Mouse (Mus musculus) stomach, embryonic 15.5 days (tissue): ENCODE measurements at regions not wholly inside any gene's neighbourhood (a gene's known extent, or its start where the extent isn't known, plus 50 kb on each side); places are given as distances from the start of the nearest gene placed in this dataset.
A peak's percentile ranks its signal among the peaks of the same experiment; 100 is the strongest.

Experiments used
- ATAC-seq: fragments of 200-750 bp; cut with Nextera tagmentation; 2 replicates; pipeline ENCODE4 v1.8.0; 2017; ENCODE audit warnings: low read depth, moderate number of reproducible peaks, moderate TSS enrichment; ENCODE audit not compliant: insufficient read depth, low FRiP score
- H3K27ac ChIP-seq: fragments of 300-500 bp; sonication (generic); 2 replicates; pipeline ENCODE4 v1.5.1; 2015; ENCODE audit warnings: mild to moderate bottlenecking, inconsistent platforms
- H3K27me3 ChIP-seq: fragments of 300-500 bp; sonication (generic); replicated peaks from 2 replicates; pipeline ENCODE4 v1.6.1; 2015; ENCODE audit warnings: inconsistent platforms
- H3K36me3 ChIP-seq: fragments of 300-500 bp; sonication (generic); 2 replicates; pipeline ENCODE4 v1.6.1; 2015; ENCODE audit warnings: inconsistent platforms
- H3K4me1 ChIP-seq: fragments of 300-500 bp; sonication (generic); 2 replicates; pipeline ENCODE4 v1.6.1; 2015; ENCODE audit warnings: inconsistent platforms
- H3K4me2 ChIP-seq: fragments of 300-500 bp; sonication (generic); 2 replicates; pipeline ENCODE4 v1.6.1; 2015; ENCODE audit warnings: mild to moderate bottlenecking, inconsistent platforms
- H3K4me3 ChIP-seq: fragments of 300-500 bp; sonication (generic); replicated peaks from 2 replicates; pipeline ENCODE4 v1.5.1; 2015; ENCODE audit warnings: inconsistent platforms
- H3K9ac ChIP-seq: fragments of 300-500 bp; sonication (generic); 2 replicates; pipeline ENCODE4 v1.6.1; 2015; ENCODE audit warnings: inconsistent platforms
- H3K9me3 ChIP-seq: fragments of 300-500 bp; sonication (generic); 2 replicates; pipeline ENCODE4 v1.6.1; 2016; ENCODE audit warnings: inconsistent platforms
- WGBS: fragments of 180-500 bp; shearing (Covaris S2); methylation state at CpG from one replicate; pipeline ENCODE4 v1.1.7; 2015; 5-methylcytosine and 5-hydroxymethylcytosine counted together

GRCm38 (mm10) chr11:22600370-22600769, 88.5 kb downstream of the Tmem17 start:
- H3K4me2 ChIP-seq: no peak overlapping the region
- H3K36me3 ChIP-seq: no peaks in the 10 kb centered on the region
- H3K27ac ChIP-seq: no peak overlapping the region
- 52% methylated on average over 7 of the region's 7 CpGs for WGBS
- ATAC-seq: no peak
- no peak overlapping the region for H3K9ac ChIP-seq
- no peaks in the 10 kb centered on the region for H3K9me3 ChIP-seq
- H3K4me1 ChIP-seq: 0 out of 2 replicates have a peak, but pooled peaks cover 7% of the 10 kb centered on the region
- no peaks in the 10 kb centered on the region for H3K27me3 ChIP-seq
- H3K4me3 ChIP-seq: no peak overlapping the region

GRCm38 (mm10) chr11:22601977-22602376, 90.1 kb downstream of the Tmem17 start:
- Histone ChIP-seq H3K4me1 (0 out of 2 replicates have a peak, but pooled peaks cover 7% of the 10 kb centered on the region), H3K36me3 (no peaks in the 10 kb centered on the region), H3K27me3 (no peaks in the 10 kb centered on the region), H3K4me3 (no peak overlapping the region), H3K27ac (0 out of 2 replicates have a peak overlapping the region, but pooled peaks have one; percentile 16), H3K9ac (no peak overlapping the region), H3K4me2 (no peak overlapping the region), H3K9me3 (no peaks in the 10 kb centered on the region)
- ATAC-seq: no peak
- WGBS: 23% methylated on average over 3 of the region's 3 CpGs

- Histone ChIP-seq H3K9me3 (no peaks in the 10 kb centered on the region), H3K36me3 (no peaks in the 10 kb centered on the region), H3K4me1 (0 out of 2 replicates have a peak, but pooled peaks cover 7% of the 10 kb centered on the region), H3K27me3 (no peaks in the 10 kb centered on the region), H3K4me3 (no peak overlapping the region), H3K4me2 (no peak overlapping the region), H3K27ac (no peak overlapping the region), H3K9ac (no peak overlapping the region)
- ATAC-seq: no peak
- 69% methylated on average over 3 of the region's 3 CpGs for WGBS
These were observed 90.7 kb downstream of the Tmem17 start for GRCm38 (mm10) chr11:22602610-22603009.

- 0 out of 2 replicates have a peak, but pooled peaks cover 7% of the 10 kb centered on the region for H3K4me1 ChIP-seq
- H3K36me3 ChIP-seq: no peaks in the 10 kb centered on the region
- 90% methylated on average over 1 of the region's 1 CpGs for WGBS
- H3K4me2 ChIP-seq: no peak overlapping the region
- no peak overlapping the region for H3K9ac ChIP-seq
- H3K27ac ChIP-seq: no peak overlapping the region
- H3K4me3 ChIP-seq: no peak overlapping the region
- no peaks in the 10 kb centered on the region for H3K9me3 ChIP-seq
- no peaks in the 10 kb centered on the region for H3K27me3 ChIP-seq
- no peak for ATAC-seq
These were observed 91.5 kb downstream of the Tmem17 start for GRCm38 (mm10) chr11:22603397-22603796.

GRCm38 (mm10) chr11:22606380-22606779, 94.5 kb downstream of the Tmem17 start:
- H3K4me1 ChIP-seq: peaks cover 19% of the 10 kb centered on the region
- no peak overlapping the region for H3K9ac ChIP-seq
- H3K4me2 ChIP-seq: no peak overlapping the region
- H3K27ac ChIP-seq: no peak overlapping the region
- no peak overlapping the region for H3K4me3 ChIP-seq
- no peaks in the 10 kb centered on the region for H3K27me3 ChIP-seq
- H3K9me3 ChIP-seq: no peaks in the 10 kb centered on the region
- ATAC-seq: no peak
- no peaks in the 10 kb centered on the region for H3K36me3 ChIP-seq
- WGBS: 53% methylated on average over 4 of the region's 4 CpGs

- H3K4me1 ChIP-seq: peaks cover 14% of the 10 kb centered on the region
- no peaks in the 10 kb centered on the region for H3K27me3 ChIP-seq
- H3K4me3 ChIP-seq: no peak overlapping the region
- no peak overlapping the region for H3K9ac ChIP-seq
- ATAC-seq: no peak
- H3K4me2 ChIP-seq: no peak overlapping the region
- no peak overlapping the region for H3K27ac ChIP-seq
- 80% methylated on average over 5 of the region's 5 CpGs for WGBS
- no peaks in the 10 kb centered on the region for H3K36me3 ChIP-seq
- no peaks in the 10 kb centered on the region for H3K9me3 ChIP-seq
These were observed 95.8 kb downstream of the Tmem17 start for GRCm38 (mm10) chr11:22607645-22608044.

- Histone ChIP-seq H3K9me3 (no peaks in the 10 kb centered on the region), H3K27ac (no peak overlapping the region), H3K9ac (no peak overlapping the region), H3K4me3 (no peak overlapping the region), H3K27me3 (no peaks in the 10 kb centered on the region), H3K36me3 (no peaks in the 10 kb centered on the region), H3K4me2 (no peak overlapping the region), H3K4me1 (peaks cover 14% of the 10 kb centered on the region)
- ATAC-seq: no peak
These were observed 97.1 kb downstream of the Tmem17 start for GRCm38 (mm10) chr11:22608945-22609344.

- no peaks in the 10 kb centered on the region for H3K36me3 ChIP-seq
- no peaks in the 10 kb centered on the region for H3K9me3 ChIP-seq
- peak overlapping the region; percentile 24; the same call in 1 of the 2 replicates for H3K4me2 ChIP-seq
- no peak overlapping the region for H3K9ac ChIP-seq
- H3K27me3 ChIP-seq: no peaks in the 10 kb centered on the region
- ATAC-seq: no peak
- H3K4me1 ChIP-seq: peaks cover 14% of the 10 kb centered on the region
- H3K27ac ChIP-seq: no peak overlapping the region
- 12% methylated on average over 12 of the region's 12 CpGs for WGBS
- no peak overlapping the region for H3K4me3 ChIP-seq
These were observed 98.7 kb downstream of the Tmem17 start for GRCm38 (mm10) chr11:22610433-22611101.

GRCm38 (mm10) chr11:22611102-22611869, 99.4 kb downstream of the Tmem17 start:
- H3K27ac ChIP-seq: no peak overlapping the region
- peaks cover 14% of the 10 kb centered on the region for H3K4me1 ChIP-seq
- no peaks in the 10 kb centered on the region for H3K36me3 ChIP-seq
- no peaks in the 10 kb centered on the region for H3K27me3 ChIP-seq
- no peak for ATAC-seq
- no peak overlapping the region for H3K4me3 ChIP-seq
- H3K9ac ChIP-seq: no peak overlapping the region
- WGBS: 46% methylated on average over 6 of the region's 6 CpGs
- H3K9me3 ChIP-seq: no peaks in the 10 kb centered on the region
- H3K4me2 ChIP-seq: no peak overlapping the region

GRCm38 (mm10) chr11:22613500-22613899, 101.6 kb downstream of the Tmem17 start:
- 63% methylated on average over 2 of the region's 2 CpGs for WGBS
- no peaks in the 10 kb centered on the region for H3K9me3 ChIP-seq
- H3K4me2 ChIP-seq: no peak overlapping the region

GRCm38 (mm10) chr11:22617204-22617874, 105.5 kb downstream of the Tmem17 start:
- Histone ChIP-seq H3K4me3 (peak overlapping the region; percentile 37), H3K27me3 (no peaks in the 10 kb centered on the region), H3K36me3 (no peaks in the 10 kb centered on the region), H3K4me1 (peaks cover 10% of the 10 kb centered on the region; the same call in 1 of the 2 replicates), H3K9ac (no peak overlapping the region), H3K9me3 (no peaks in the 10 kb centered on the region), H3K4me2 (peak overlapping the region; percentile 66), H3K27ac (peak overlapping the region; percentile 59; the same call in 1 of the 2 replicates)
- ATAC-seq: peak; percentile 85
- WGBS: 10% methylated on average over 21 of the region's 21 CpGs

More at GRCm38 (mm10) chr11:22613500-22613899, 101.6 kb downstream of the Tmem17 start:
- H3K9ac ChIP-seq: no peak overlapping the region
- H3K36me3 ChIP-seq: no peaks in the 10 kb centered on the region
- H3K27me3 ChIP-seq: no peaks in the 10 kb centered on the region
- H3K27ac ChIP-seq: no peak overlapping the region
- peaks cover 19% of the 10 kb centered on the region for H3K4me1 ChIP-seq
- no peak overlapping the region for H3K4me3 ChIP-seq
- ATAC-seq: no peak
